Mouse (Mus musculus): Measurements from ENCODE around the gene Acod1. TPM values are rescaled to one million over a fixed set of nuclear protein-coding genes. Genes with fewer than 3 reads are reported as not detected.
A peak's percentile ranks its signal among the peaks of the same experiment; 100 is the strongest.

Gene Acod1
- not detected for total RNA-seq (2022)

- no peak for DNase-seq (ENCODE audit: low spot score in 2 of 2)
These were observed at the start of gene Acod1 for GRCm38 (mm10) chr14:103046677-103047076. Gene Acod1, plus strand, starts transcription at chr14:103046977.

GRCm38 (mm10) chr14:103007737-103008136 is 39.0 kb upstream of the Acod1 start:
- DNase-seq (ENCODE audit: low spot score in 2 of 2), result no peak

- no peak for DNase-seq (ENCODE audit: low spot score in 2 of 2)
These were observed 35.0 kb upstream of the Acod1 start for GRCm38 (mm10) chr14:103011782-103012181.

GRCm38 (mm10) chr14:103012563-103013150 is 34.1 kb upstream of the Acod1 start:
- DNase-seq (ENCODE audit: low spot score in 2 of 2), result peak in 1 of 2 experiments; percentile 9

GRCm38 (mm10) chr14:103017009-103017408 is 29.8 kb upstream of the Acod1 start:
- DNase-seq (ENCODE audit: low spot score in 2 of 2), result no peak

GRCm38 (mm10) chr14:103020046-103020445 is 26.7 kb upstream of the Acod1 start:
- no peak for DNase-seq (ENCODE audit: low spot score in 2 of 2)

GRCm38 (mm10) chr14:103029203-103029602 is 17.6 kb upstream of the Acod1 start:
- no peak for DNase-seq (ENCODE audit: low spot score in 2 of 2)

GRCm38 (mm10) chr14:103033271-103033823 is 13.4 kb upstream of the Acod1 start:
- DNase-seq (ENCODE audit: low spot score in 2 of 2), result no peak

GRCm38 (mm10) chr14:103034076-103034475 is 12.7 kb upstream of the Acod1 start:
- no peak for DNase-seq (ENCODE audit: low spot score in 2 of 2)

- no peak for DNase-seq (ENCODE audit: low spot score in 2 of 2)
These were observed 9.8 kb upstream of the Acod1 start for GRCm38 (mm10) chr14:103037016-103037415.

GRCm38 (mm10) chr14:103048292-103049086 is 1.7 kb downstream of the Acod1 start:
- no peak for DNase-seq (ENCODE audit: low spot score in 2 of 2)

GRCm38 (mm10) chr14:103051159-103051769 is 4.5 kb downstream of the Acod1 start:
- peak; percentile 58 to 61 for DNase-seq (ENCODE audit: low spot score in 2 of 2)

- no peak for DNase-seq (ENCODE audit: low spot score in 2 of 2)
These were observed 8.0 kb downstream of the Acod1 start for GRCm38 (mm10) chr14:103054731-103055130.

GRCm38 (mm10) chr14:103056601-103057000 is 9.8 kb downstream of the Acod1 start:
- no peak for DNase-seq (ENCODE audit: low spot score in 2 of 2)

- no peak for DNase-seq (ENCODE audit: low spot score in 2 of 2)
These were observed 12.2 kb downstream of the Acod1 start for GRCm38 (mm10) chr14:103058998-103059397.

GRCm38 (mm10) chr14:103059495-103059894 is 12.7 kb downstream of the Acod1 start:
- DNase-seq (ENCODE audit: low spot score in 2 of 2), result no peak

- peak; percentile 51 to 52 for DNase-seq (ENCODE audit: low spot score in 2 of 2)
These were observed 18.8 kb downstream of the Acod1 start for GRCm38 (mm10) chr14:103065294-103066167.

- DNase-seq (ENCODE audit: low spot score in 2 of 2), result no peak
These were observed 22.7 kb downstream of the Acod1 start for GRCm38 (mm10) chr14:103069465-103069863.

- DNase-seq (ENCODE audit: low spot score in 2 of 2), result peak; percentile 86 to 92
These were observed 23.3 kb downstream of the Acod1 start, which contains the start of gene Cln5 for GRCm38 (mm10) chr14:103069864-103070611. Gene Cln5, plus strand, starts transcription at chr14:103070216.

GRCm38 (mm10) chr14:103070790-103071189 is 24.0 kb downstream of the Acod1 start:
- no peak for DNase-seq (ENCODE audit: low spot score in 2 of 2)
